16 mouse cellular contexts compared by ENCODE assay signal in the genomic region with DNA sequence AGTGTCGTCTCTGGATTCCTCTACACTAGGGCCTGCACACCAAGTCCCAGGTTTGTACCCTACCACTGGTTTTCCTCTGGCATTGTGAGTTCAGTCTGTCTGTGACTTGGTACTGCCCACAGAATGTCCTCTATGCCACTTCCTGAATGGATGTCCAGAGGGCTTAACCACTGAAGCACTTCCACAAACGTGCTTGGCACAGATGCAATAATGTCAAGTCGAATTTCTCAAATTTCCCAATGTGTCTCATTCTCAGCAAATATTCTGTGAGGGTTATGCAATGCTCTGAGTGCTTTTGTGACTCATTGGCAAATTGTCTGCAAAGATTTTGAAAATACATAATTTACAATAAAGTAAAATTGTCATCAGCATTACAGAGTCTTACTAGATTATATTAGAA.
DNase-seq lines count a peak whose midpoint lies in the region; ATAC-seq lines count a peak whose summit lies in the region.
"Had no signal": no experiment of that assay in that cellular context is flagged by ENCODE, and none has a peak within 500 bp of the region (broad histone marks: within the 10 kb centered on the region; RNA-seq: fewer than 3 reads in every experiment).

No protein-coding gene starts in this region.

- H3K9ac ChIP-seq in hindbrain, embryonic 14.5 days = no peak overlapping the region
- H3K9ac ChIP-seq in hindbrain, embryonic 11.5 days (ENCODE audit: low read depth, low read length) = no peak overlapping the region
- H3K9ac ChIP-seq in forebrain, embryonic 16.5 days (replicated peaks; ENCODE audit: low read depth, low read length) = no peak overlapping the region
- H3K9ac ChIP-seq: embryonic facial prominence, embryonic 12.5 days; forebrain, embryonic 13.5 days; stomach, embryonic 15.5 days had no signal

- H3K27me3 ChIP-seq in hindbrain, embryonic 14.5 days (ENCODE audit: control insufficient read depth, insufficient read depth, low read length) = no peaks in the 10 kb centered on the region
- H3K27me3 ChIP-seq in hindbrain, embryonic 11.5 days (ENCODE audit: control insufficient read depth, insufficient read depth, low read length) = no peaks in the 10 kb centered on the region
- no peaks in the 10 kb centered on the region for H3K27me3 ChIP-seq in forebrain, embryonic 16.5 days (replicated peaks; ENCODE audit: control insufficient read depth, insufficient read depth, low read length)
- H3K27me3 ChIP-seq: embryonic facial prominence, embryonic 12.5 days; forebrain, embryonic 13.5 days; stomach, embryonic 15.5 days had no signal

- 79% methylated on average over 3 of the region's 3 CpGs for WGBS in hindbrain, embryonic 14.5 days
- 79% methylated on average over 3 of the region's 3 CpGs for WGBS in hindbrain, embryonic 11.5 days
- WGBS in forebrain, embryonic 16.5 days = 77% methylated on average over 3 of the region's 3 CpGs

- H3K4me2 ChIP-seq in hindbrain, embryonic 14.5 days (replicated peaks) = no peak overlapping the region
- H3K4me2 ChIP-seq in hindbrain, embryonic 11.5 days (replicated peaks; ENCODE audit: low read depth, low read length) = no peak overlapping the region
- H3K4me2 ChIP-seq in forebrain, embryonic 16.5 days (ENCODE audit: low read length) = no peak overlapping the region
- H3K4me2 ChIP-seq: embryonic facial prominence, embryonic 12.5 days; forebrain, embryonic 13.5 days; stomach, embryonic 15.5 days had no signal

- no peak overlapping the region for H3K27ac ChIP-seq in hindbrain, embryonic 14.5 days
- H3K27ac ChIP-seq in hindbrain, embryonic 11.5 days (ENCODE audit: low read depth, low read length) = no peak overlapping the region
- H3K27ac ChIP-seq in forebrain, embryonic 16.5 days (ENCODE audit: low read length) = no peak overlapping the region
- H3K27ac ChIP-seq: embryonic facial prominence, embryonic 12.5 days; forebrain, embryonic 13.5 days; stomach, embryonic 15.5 days had no signal

- no peak overlapping the region for H3K4me3 ChIP-seq in hindbrain, embryonic 14.5 days (replicated peaks; ENCODE audit: low read length)
- no peak overlapping the region for H3K4me3 ChIP-seq in hindbrain, embryonic 11.5 days (ENCODE audit: low read depth, low read length)
- no peak overlapping the region for H3K4me3 ChIP-seq in forebrain, embryonic 16.5 days (replicated peaks; ENCODE audit: low read length)
- H3K4me3 ChIP-seq: embryonic facial prominence, embryonic 12.5 days; forebrain, embryonic 13.5 days; stomach, embryonic 15.5 days had no signal

- ATAC-seq in hindbrain, embryonic 14.5 days (ENCODE audit: low FRiP score) = no peak
- no peak for ATAC-seq in hindbrain, embryonic 11.5 days (ENCODE audit: low FRiP score)
- ATAC-seq in granulocyte monocyte progenitor cell, adult 5-6 weeks (replicated peaks; ENCODE audit: poor library complexity, severe bottlenecking) = peak; percentile 100
- peak; percentile 99 for ATAC-seq in monocyte, adult 5-6 weeks (replicated peaks; ENCODE audit: insufficient number of reproducible peaks, low FRiP score, low TSS enrichment, poor library complexity, severe bottlenecking)
- ATAC-seq in forebrain, embryonic 16.5 days = no peak
- ATAC-seq: activated CD4-positive, CD25-positive, alpha-beta regulatory T cell, adult 4 months; forebrain, embryonic 13.5 days; inflammation-experienced regulatory T-cells, adult 6 months had no signal

- no peaks in the 10 kb centered on the region for H3K9me3 ChIP-seq in hindbrain, embryonic 14.5 days (ENCODE audit: control insufficient read depth, low read length)
- H3K9me3 ChIP-seq in hindbrain, embryonic 11.5 days (ENCODE audit: control insufficient read depth, low read length) = no peaks in the 10 kb centered on the region
- H3K9me3 ChIP-seq in forebrain, embryonic 16.5 days (ENCODE audit: control insufficient read depth, low read length) = no peaks in the 10 kb centered on the region
- H3K9me3 ChIP-seq: embryonic facial prominence, embryonic 12.5 days; forebrain, embryonic 13.5 days; stomach, embryonic 15.5 days had no signal

- no peaks in the 10 kb centered on the region for H3K4me1 ChIP-seq in hindbrain, embryonic 14.5 days (replicated peaks; ENCODE audit: control insufficient read depth, insufficient read depth, low read length)
- H3K4me1 ChIP-seq in hindbrain, embryonic 11.5 days (replicated peaks; ENCODE audit: control insufficient read depth, insufficient read depth, low read length) = no peaks in the 10 kb centered on the region
- no peaks in the 10 kb centered on the region for H3K4me1 ChIP-seq in forebrain, embryonic 16.5 days (replicated peaks; ENCODE audit: control insufficient read depth, insufficient read depth, low read length)
- H3K4me1 ChIP-seq: embryonic facial prominence, embryonic 12.5 days; forebrain, embryonic 13.5 days; stomach, embryonic 15.5 days had no signal

- no peaks in the 10 kb centered on the region for H3K36me3 ChIP-seq in hindbrain, embryonic 14.5 days (replicated peaks; ENCODE audit: control insufficient read depth, insufficient read depth)
- H3K36me3 ChIP-seq in hindbrain, embryonic 11.5 days (ENCODE audit: control insufficient read depth, insufficient read depth, low read length) = no peaks in the 10 kb centered on the region
- no peaks in the 10 kb centered on the region for H3K36me3 ChIP-seq in forebrain, embryonic 16.5 days (ENCODE audit: control insufficient read depth, insufficient read depth)
- H3K36me3 ChIP-seq: embryonic facial prominence, embryonic 12.5 days; stomach, embryonic 15.5 days had no signal

- peak; percentile 20 for DNase-seq in hindbrain, embryonic 14.5 days (ENCODE audit: low spot score)
- no peak for DNase-seq in hindbrain, embryonic 11.5 days (ENCODE audit: low spot score)
- peak; percentile 96 for DNase-seq in adipocyte (ENCODE audit: low spot score)
- DNase-seq in spleen, adult 12 weeks (ENCODE audit: low spot score) = no peak
- DNase-seq: cerebellum, adult 18-20 months; kidney, postnatal 4 days; left cerebral cortex, postnatal 4 days; thymus, postnatal 36 days had no signal

Comparison
In these comparisons a context has a peak if more than half of its experiments do, and no peak if none do; other contexts are left out.
1. DNase-seq: peak in hindbrain, embryonic 14.5 days (single experiment) and adipocyte (single experiment); none in hindbrain, embryonic 11.5 days (single experiment) and spleen, adult 12 weeks (single experiment).
2. ATAC-seq: peak in granulocyte monocyte progenitor cell, adult 5-6 weeks (single experiment) and monocyte, adult 5-6 weeks (single experiment); none in hindbrain, embryonic 14.5 days (single experiment), hindbrain, embryonic 11.5 days (single experiment) and forebrain, embryonic 16.5 days (single experiment).